Mouse (Mus musculus) kidney, embryonic 14.5 days (tissue): Measurements from ENCODE around the gene Ogdh. TPM values are rescaled to one million over a fixed set of nuclear protein-coding genes. Genes with fewer than 3 reads are reported as not detected.

Experiments used
- ATAC-seq: fragments of 200-750 bp; cut with Nextera tagmentation; 2 replicates; pipeline ENCODE4 v1.8.0; 2017; ENCODE audit warnings: moderate number of reproducible peaks, mild to moderate bottlenecking, moderate TSS enrichment, moderate library complexity; ENCODE audit not compliant: low FRiP score, low TSS enrichment
- H3K27ac ChIP-seq: fragments of 300-500 bp; sonication (generic); 2 replicates; pipeline ENCODE4 v1.5.1; 2014; ENCODE audit warnings: low read depth, mild to moderate bottlenecking, low read length, moderate library complexity, mixed read lengths
- H3K27me3 ChIP-seq: fragments of 300-500 bp; sonication (generic); 2 replicates; pipeline ENCODE4 v1.6.1; 2014; ENCODE audit warnings: mild to moderate bottlenecking, low read length; ENCODE audit not compliant: control insufficient read depth, insufficient read depth
- H3K36me3 ChIP-seq: fragments of 300-500 bp; sonication (generic); 2 replicates; pipeline ENCODE4 v1.6.1; 2014; ENCODE audit warnings: low read length, mixed read lengths; ENCODE audit not compliant: control insufficient read depth, insufficient read depth
- H3K4me1 ChIP-seq: fragments of 300-500 bp; sonication (generic); 2 replicates; pipeline ENCODE4 v1.6.1; 2014; ENCODE audit warnings: low read length, mixed read lengths; ENCODE audit not compliant: control insufficient read depth, insufficient read depth
- H3K4me2 ChIP-seq: fragments of 300-500 bp; sonication (generic); replicated peaks from 2 replicates; pipeline ENCODE4 v1.6.1; 2014; ENCODE audit warnings: low read depth, mild to moderate bottlenecking, low read length
- H3K4me3 ChIP-seq: fragments of 300-500 bp; sonication (generic); 2 replicates; pipeline ENCODE4 v1.5.1; 2014; ENCODE audit warnings: mild to moderate bottlenecking, low read length
- H3K9ac ChIP-seq: fragments of 300-500 bp; sonication (generic); 2 replicates; pipeline ENCODE4 v1.6.1; 2014; ENCODE audit warnings: low read depth, mild to moderate bottlenecking, low read length, moderate library complexity
- H3K9me3 ChIP-seq: fragments of 300-500 bp; sonication (generic); 2 replicates; pipeline ENCODE4 v1.6.1; 2016; ENCODE audit warnings: low read length; ENCODE audit not compliant: control insufficient read depth
- WGBS: fragments of 180-500 bp; shearing (Covaris S2); extraction: QIAGEN DNeasy Blood & Tissue Kit; methylation state at CpG from one replicate; pipeline ENCODE4 v1.1.7; 2014; 5-methylcytosine and 5-hydroxymethylcytosine counted together
- polyA plus RNA-seq: library from polyadenylated mRNA; unstranded; fragments of >200 nt; fragmentation: Nextera tagmentation; extraction: Ambion mirVana; gene quantifications from 2 replicates; pipeline ENCODE4 v1.2.1, GENCODE M21; 2014

Gene Ogdh
- polyA plus RNA-seq, 1 experiment from 2014 or later = 108 TPM

DNA sequence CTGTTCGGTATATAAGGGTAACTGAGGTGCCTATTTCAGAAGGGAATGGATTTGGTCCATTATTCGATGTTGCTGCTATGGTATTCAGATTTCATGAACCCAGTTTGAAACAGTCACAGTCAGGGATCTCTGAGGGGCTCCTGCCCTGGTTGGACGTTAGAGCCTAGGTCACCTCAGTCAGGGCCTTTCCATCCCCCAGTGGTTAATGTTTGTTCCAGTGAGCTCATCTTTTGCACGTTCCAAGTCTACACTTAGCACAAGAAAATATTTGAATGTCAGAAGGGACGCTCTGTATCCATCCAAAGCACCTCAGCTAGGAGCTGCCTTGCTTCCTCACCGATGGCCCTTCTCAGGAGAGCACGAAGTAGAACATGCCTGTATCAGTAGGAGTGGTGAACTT is 43.9 kb downstream of the Ogdh start:
- no peak for ATAC-seq
- no peaks in the 10 kb centered on the region for H3K4me1 ChIP-seq
- WGBS = 93% methylated on average over 7 of the region's 7 CpGs

GRCm38 (mm10) chr11:6336689-6337088 is 45.3 kb downstream of the Ogdh start:
- WGBS = 82% methylated on average over 4 of the region's 4 CpGs
- Histone ChIP-seq H3K9ac (no peak overlapping the region), H3K4me2 (no peak overlapping the region), H3K9me3 (no peaks in the 10 kb centered on the region), H3K4me3 (no peak overlapping the region), H3K36me3 (peaks cover 51% of the 10 kb centered on the region), H3K27ac (no peak overlapping the region), H3K27me3 (no peaks in the 10 kb centered on the region), H3K4me1 (no peaks in the 10 kb centered on the region)
- no peak for ATAC-seq

More for the DNA sequence above, 43.9 kb downstream of the Ogdh start:
- H3K9me3 ChIP-seq = no peaks in the 10 kb centered on the region
- no peak overlapping the region for H3K4me3 ChIP-seq
- H3K36me3 ChIP-seq = peaks cover 45% of the 10 kb centered on the region
- no peak overlapping the region for H3K4me2 ChIP-seq
- no peak overlapping the region for H3K9ac ChIP-seq
- H3K27ac ChIP-seq = no peak overlapping the region
- no peaks in the 10 kb centered on the region for H3K27me3 ChIP-seq

DNA sequence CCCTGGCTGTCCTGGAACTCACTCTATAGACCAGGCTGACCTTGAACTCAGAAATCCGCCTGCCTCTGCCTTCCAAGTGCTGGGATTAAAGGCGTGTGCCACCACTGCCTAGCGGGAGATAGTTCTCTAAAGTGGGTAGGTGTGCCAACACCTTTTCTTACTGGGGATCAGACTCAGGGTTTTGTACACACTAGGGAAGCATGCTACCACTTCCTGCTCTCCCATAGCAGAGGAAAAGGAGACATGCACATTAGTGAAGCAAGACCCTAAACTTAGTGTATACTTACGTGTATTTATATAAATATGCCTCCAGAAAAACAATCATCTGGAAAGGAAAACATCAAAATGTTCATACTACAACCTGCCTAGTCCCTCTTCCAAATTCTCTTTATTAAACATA is 54.5 kb downstream of the Ogdh start:
- Histone ChIP-seq H3K9me3 (no peaks in the 10 kb centered on the region), H3K27ac (no peak overlapping the region), H3K36me3 (peaks cover 94% of the 10 kb centered on the region), H3K4me3 (no peak overlapping the region), H3K27me3 (no peaks in the 10 kb centered on the region), H3K4me1 (no peaks in the 10 kb centered on the region), H3K4me2 (no peak overlapping the region), H3K9ac (no peak overlapping the region)
- ATAC-seq = no peak
- 98% methylated on average over 4 of the region's 4 CpGs for WGBS

- 92% methylated on average over 7 of the region's 7 CpGs for WGBS
- Histone ChIP-seq H3K36me3 (peaks cover 90% of the 10 kb centered on the region), H3K27me3 (no peaks in the 10 kb centered on the region), H3K9ac (no peak overlapping the region), H3K4me2 (no peak overlapping the region), H3K4me1 (no peaks in the 10 kb centered on the region), H3K4me3 (no peak overlapping the region), H3K9me3 (no peaks in the 10 kb centered on the region), H3K27ac (no peak overlapping the region)
- no peak for ATAC-seq
Measured at GRCm38 (mm10) chr11:6346966-6347365, 55.5 kb downstream of the Ogdh start.

DNA sequence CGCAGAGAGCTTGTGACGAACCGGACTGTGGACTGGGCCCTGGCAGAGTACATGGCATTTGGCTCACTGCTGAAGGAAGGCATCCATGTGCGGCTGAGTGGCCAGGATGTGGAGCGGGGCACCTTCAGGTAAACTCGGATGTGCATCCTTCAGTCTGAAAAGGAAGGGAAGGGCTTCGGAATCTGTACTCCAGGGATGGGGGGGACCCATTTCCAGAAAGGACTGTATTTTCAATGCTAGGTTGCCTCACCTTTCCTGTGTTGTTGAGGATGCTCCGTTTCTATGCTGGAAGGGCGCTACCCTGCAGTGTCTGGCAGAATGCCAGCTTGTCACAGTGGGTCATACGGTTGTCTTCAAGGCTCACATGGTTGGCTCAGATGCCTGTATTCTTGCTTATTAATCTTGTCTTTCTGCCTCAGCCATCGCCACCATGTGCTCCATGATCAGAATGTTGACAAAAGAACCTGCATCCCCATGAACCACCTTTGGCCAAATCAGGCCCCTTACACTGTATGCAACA is 57.3 kb downstream of the Ogdh start:
- H3K27ac ChIP-seq = no peak overlapping the region
- WGBS = 96% methylated on average over 11 of the region's 11 CpGs

DNA sequence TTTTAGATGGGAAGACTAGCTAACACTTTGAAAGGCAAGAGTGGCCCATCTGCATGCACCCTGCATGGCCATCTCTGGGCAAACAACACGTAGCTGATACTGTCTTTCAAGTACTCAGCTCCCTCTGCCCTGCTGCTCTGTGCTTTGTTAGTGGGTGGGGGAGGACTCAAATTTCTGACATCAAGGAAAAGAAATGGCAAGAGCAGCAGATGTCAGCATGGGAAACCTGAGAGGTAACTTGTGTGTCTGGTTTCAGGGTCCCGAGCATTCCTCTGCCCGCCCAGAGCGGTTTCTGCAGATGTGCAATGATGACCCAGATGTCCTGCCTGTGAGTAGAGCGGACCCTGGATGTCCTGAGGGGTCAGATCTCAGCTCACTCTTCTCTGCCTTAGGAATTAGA is 58.2 kb downstream of the Ogdh start:
- Histone ChIP-seq H3K4me2 (no peak overlapping the region), H3K4me3 (no peak overlapping the region), H3K9ac (no peak overlapping the region), H3K27me3 (no peaks in the 10 kb centered on the region), H3K36me3 (peaks cover 88% of the 10 kb centered on the region), H3K9me3 (no peaks in the 10 kb centered on the region), H3K4me1 (no peaks in the 10 kb centered on the region), H3K27ac (no peak overlapping the region)
- ATAC-seq = 0 out of 2 replicates have a peak, but pooled peaks have one; percentile 28
- WGBS = 68% methylated on average over 5 of the region's 5 CpGs

More for the DNA sequence above, 57.3 kb downstream of the Ogdh start:
- H3K4me1 ChIP-seq = no peaks in the 10 kb centered on the region
- H3K27me3 ChIP-seq = no peaks in the 10 kb centered on the region
- H3K9me3 ChIP-seq = no peaks in the 10 kb centered on the region
- H3K9ac ChIP-seq = no peak overlapping the region
- H3K36me3 ChIP-seq = peaks cover 90% of the 10 kb centered on the region
- H3K4me2 ChIP-seq = no peak overlapping the region
- ATAC-seq = no peak
- no peak overlapping the region for H3K4me3 ChIP-seq

DNA sequence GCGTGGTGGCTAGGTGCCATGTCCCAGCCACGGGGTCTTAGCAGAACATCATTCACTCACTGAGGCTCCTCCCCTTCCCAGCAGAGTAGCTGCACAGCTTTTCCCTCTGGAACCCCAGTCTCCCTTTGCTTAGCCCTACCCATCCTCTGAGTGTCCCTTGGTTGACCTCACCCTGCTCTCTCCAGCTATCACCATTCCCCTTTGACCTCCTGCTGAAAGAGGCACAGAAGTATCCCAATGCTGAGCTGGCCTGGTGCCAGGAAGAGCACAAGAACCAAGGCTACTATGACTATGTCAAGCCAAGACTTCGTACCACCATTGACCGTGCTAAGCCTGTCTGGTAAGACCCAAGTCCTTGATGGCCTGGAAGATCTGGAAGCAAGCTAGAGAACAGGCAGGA is 63.7 kb downstream of the Ogdh start:
- Histone ChIP-seq H3K36me3 (peaks cover 63% of the 10 kb centered on the region), H3K27me3 (no peaks in the 10 kb centered on the region), H3K4me2 (no peak overlapping the region), H3K9ac (no peak overlapping the region), H3K4me3 (no peak overlapping the region), H3K27ac (no peak overlapping the region), H3K9me3 (no peaks in the 10 kb centered on the region), H3K4me1 (no peaks in the 10 kb centered on the region)
- ATAC-seq = no peak
- 90% methylated on average over 4 of the region's 4 CpGs for WGBS

DNA sequence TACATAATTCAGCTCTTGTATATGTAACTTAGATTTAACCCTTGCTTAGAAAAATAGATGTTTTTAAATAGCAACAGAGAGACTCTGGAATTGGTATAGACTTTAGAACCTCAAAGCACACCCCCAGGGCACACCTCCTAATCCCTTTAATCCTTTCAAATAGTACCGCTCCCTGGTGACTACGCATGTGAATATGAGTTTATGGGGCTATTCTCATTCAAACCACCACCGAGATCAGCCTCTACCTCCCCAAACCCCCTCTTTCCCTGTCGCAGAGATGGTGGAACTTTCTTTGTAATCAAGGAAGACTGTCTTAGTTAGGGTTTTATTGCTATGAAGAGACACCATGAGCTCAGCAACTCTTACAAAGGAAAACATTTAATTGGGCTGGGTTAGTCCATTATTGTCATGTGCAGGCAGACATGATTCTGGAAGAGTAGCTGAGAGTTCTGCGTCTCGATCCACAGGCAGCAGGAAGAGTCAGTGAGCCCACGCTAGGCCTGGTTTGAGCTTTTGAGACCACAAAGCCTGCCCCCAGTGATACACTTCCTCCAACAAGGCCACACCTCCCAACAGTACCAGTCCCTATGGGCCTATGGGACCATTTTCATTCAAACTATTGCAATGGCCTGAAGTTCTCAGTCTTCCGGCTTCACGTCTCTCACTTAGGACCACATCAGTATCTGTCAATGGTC is 73.3 kb downstream of the Ogdh start:
- Histone ChIP-seq H3K27ac (no peak overlapping the region), H3K9ac (no peak overlapping the region), H3K4me1 (no peaks in the 10 kb centered on the region), H3K9me3 (no peaks in the 10 kb centered on the region), H3K36me3 (no peaks in the 10 kb centered on the region), H3K4me2 (no peak overlapping the region), H3K27me3 (no peaks in the 10 kb centered on the region), H3K4me3 (no peak overlapping the region)
- 92% methylated on average over 9 of the region's 9 CpGs for WGBS
- ATAC-seq = no peak

- H3K4me3 ChIP-seq = no peak overlapping the region
- no peaks in the 10 kb centered on the region for H3K27me3 ChIP-seq
- WGBS = 24% methylated on average over 11 of the region's 11 CpGs
- H3K9me3 ChIP-seq = no peaks in the 10 kb centered on the region
- no peak overlapping the region for H3K9ac ChIP-seq
- ATAC-seq = peak; percentile 62
- no peak overlapping the region for H3K27ac ChIP-seq
- H3K4me1 ChIP-seq = no peaks in the 10 kb centered on the region
- H3K4me2 ChIP-seq = no peak overlapping the region
- H3K36me3 ChIP-seq = no peaks in the 10 kb centered on the region
Measured at GRCm38 (mm10) chr11:6365885-6366284, 74.5 kb downstream of the Ogdh start.
